Mouse (Mus musculus): ENCODE data around the gene Galntl5.
"Not testable (repeated sequence)": the region's sequence is repeated elsewhere in the genome, so short reads cannot be mapped to it uniquely, and the experiment has no call there.

Gene Galntl5

GRCm38 (mm10) chr5:25181004-25181531 lies at the start of gene Galntl5:
Galntl5 (plus strand) TSS chr5:25181460.
- DNase-seq (ENCODE audit: extremely low read depth, low read depth, low spot score) = no peak

DNA sequence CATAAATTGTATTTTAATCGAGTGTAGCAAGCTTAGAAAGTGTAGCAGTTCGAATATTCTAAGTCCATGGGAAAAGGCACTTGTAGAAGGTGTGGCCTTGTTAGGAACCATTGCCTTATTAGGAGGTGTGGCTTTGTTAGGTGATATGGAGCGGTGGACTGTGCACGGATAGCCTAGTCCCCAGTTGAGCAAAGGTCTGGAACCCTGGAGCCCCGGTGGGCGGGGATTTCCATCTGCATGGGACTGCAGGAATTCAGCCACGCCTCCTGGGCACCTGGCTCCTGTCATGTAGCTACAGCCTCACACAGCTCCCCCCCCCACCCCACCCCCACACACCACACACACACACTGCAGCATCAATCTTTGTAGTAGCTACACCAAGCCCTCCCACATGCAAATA lies 34.6 kb upstream of the Galntl5 start:
- no peak for DNase-seq (ENCODE audit: extremely low read depth, low read depth, low spot score)

DNA sequence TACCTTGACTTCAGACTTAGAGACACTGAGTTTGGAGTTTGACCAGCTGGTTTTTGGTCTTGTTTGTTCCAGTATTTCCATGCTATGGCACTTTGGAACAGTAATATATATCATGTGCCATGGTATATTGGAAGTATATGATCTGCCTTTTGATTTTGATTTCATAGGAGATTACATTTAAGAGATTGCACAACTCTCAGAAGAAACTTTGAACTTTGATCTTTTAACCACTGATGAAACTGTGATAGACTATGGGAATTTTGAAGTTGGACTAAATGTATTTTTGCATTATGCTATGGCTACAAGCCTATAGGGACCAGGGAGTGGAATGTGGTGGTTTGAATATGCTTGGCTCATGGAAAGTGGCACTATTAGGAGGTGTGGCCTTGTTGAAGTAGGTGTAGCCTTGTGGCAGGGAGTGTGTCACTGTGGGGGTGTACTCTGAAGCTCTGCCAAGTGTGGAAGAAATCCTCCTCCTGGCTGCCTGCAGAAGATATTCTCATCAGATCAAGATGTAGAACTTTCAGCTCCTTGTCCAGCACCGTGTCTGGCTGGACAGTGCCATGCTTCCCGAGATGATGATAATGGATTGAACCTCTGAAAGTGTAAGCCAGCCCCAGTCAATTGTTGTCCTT lies 31.8 kb upstream of the Galntl5 start:
- DNase-seq (ENCODE audit: extremely low read depth, low read depth, low spot score) = no peak

- DNase-seq (ENCODE audit: extremely low read depth, low read depth, low spot score) = no peak
Measured at GRCm38 (mm10) chr5:25153491-25153890, 27.8 kb upstream of the Galntl5 start.

DNA sequence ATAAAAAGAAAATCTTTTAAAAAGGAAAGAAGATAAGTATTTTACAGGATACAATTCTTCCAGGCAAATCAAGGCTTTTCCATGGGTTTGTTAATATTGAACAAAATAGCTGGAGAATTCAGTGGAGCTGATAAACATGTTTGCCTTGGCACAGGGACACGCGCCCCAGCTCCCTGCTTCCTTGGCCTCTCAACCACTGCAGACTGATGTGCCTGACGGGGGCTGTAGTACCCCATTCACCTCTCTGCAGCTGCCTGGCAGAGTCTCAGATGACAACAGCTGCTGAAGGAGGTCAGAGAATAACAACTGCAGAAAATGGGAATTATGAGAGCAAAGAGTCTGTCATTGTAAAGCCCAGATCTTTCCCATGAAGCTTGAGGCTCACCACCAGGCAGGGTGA lies 27.3 kb upstream of the Galntl5 start:
- DNase-seq (ENCODE audit: extremely low read depth, low read depth, low spot score) = no peak

GRCm38 (mm10) chr5:25154823-25155222 lies 26.4 kb upstream of the Galntl5 start:
- DNase-seq (ENCODE audit: extremely low read depth, low read depth, low spot score) = no peak

DNA sequence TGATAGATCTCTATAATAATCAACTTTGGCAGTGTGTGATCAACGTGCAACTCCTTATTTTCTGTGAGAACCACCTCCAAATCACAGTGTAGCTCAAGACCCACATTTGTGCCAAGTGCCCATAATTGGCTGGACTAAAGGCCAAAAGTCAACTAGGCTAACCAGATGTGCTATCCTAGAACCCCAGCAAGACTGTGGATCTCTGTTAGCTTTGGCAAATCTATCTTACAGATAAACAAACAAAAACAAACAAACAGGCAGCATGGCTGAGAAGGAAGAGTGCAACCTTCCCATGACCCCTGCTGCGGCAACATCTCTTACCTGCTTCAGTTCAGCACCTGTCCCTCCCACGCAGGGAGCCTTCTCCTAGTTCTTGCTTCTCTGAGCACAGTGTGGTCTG lies 25.9 kb upstream of the Galntl5 start:
- DNase-seq (ENCODE audit: extremely low read depth, low read depth, low spot score) = no peak

GRCm38 (mm10) chr5:25157136-25157535 lies 24.1 kb upstream of the Galntl5 start:
- DNase-seq (ENCODE audit: extremely low read depth, low read depth, low spot score) = no peak

- peak; percentile 71 for DNase-seq (ENCODE audit: extremely low read depth, low read depth, low spot score)
Measured at GRCm38 (mm10) chr5:25160515-25160914, 20.7 kb upstream of the Galntl5 start.

- DNase-seq (ENCODE audit: extremely low read depth, low read depth, low spot score) = no peak
Measured at GRCm38 (mm10) chr5:25162981-25163380, 18.3 kb upstream of the Galntl5 start.

GRCm38 (mm10) chr5:25163938-25164337 lies 17.3 kb upstream of the Galntl5 start:
- no peak for DNase-seq (ENCODE audit: extremely low read depth, low read depth, low spot score)

GRCm38 (mm10) chr5:25164341-25164740 lies 16.9 kb upstream of the Galntl5 start:
- no peak for DNase-seq (ENCODE audit: extremely low read depth, low read depth, low spot score)

DNA sequence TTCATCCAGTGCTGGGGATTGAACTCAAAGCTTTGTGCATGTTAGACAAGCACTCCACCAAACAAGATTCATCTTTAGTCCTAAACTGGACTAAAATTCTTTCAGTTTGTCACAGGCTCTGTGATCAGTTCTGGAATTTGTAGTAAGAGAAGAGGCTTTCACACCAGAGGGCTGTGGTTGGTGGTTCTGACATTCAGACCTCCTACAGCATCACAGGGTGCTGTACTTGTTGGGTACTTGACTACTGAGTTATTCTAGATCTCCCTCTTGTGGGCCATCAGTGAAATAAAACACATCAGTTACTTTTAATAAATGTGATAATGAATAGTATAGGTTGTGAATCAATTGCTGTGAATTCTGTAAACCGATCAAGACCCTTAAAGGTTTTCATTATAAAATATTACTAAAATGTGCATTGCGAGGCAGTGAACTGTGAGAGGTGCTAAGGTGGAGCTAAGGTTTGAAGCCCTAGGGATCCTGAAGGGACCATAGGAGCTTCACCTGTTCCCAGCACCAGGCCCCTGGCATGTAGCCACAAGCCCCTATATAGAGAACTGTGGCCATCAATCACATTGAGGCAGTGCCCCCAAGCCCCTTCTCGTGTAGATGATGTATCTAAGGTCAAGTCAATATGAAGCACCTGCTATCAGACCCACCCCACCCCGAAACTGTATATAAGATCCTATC lies 16.0 kb upstream of the Galntl5 start:
- DNase-seq (ENCODE audit: extremely low read depth, low read depth, low spot score) = no peak

DNA sequence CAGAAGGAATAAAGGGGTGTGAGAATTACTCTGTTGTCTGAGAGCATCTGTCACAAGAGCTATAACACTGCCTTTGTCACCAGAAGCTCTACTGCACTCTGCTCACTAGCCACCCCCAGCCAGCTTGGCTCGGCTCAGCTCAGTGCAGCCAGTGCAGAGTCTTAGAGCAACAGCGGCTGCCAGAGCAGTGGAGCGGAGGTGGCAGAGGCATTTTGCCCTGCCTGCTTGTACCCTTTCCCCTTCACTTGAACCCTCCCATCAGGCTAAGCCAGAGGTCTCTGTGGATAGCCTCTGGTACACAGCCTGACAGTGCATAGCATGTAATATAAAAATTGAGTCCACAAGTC lies 15.5 kb upstream of the Galntl5 start:
- DNase-seq (ENCODE audit: extremely low read depth, low read depth, low spot score) = no peak

GRCm38 (mm10) chr5:25166665-25167064 lies 14.6 kb upstream of the Galntl5 start:
- no peak for DNase-seq (ENCODE audit: extremely low read depth, low read depth, low spot score)

DNA sequence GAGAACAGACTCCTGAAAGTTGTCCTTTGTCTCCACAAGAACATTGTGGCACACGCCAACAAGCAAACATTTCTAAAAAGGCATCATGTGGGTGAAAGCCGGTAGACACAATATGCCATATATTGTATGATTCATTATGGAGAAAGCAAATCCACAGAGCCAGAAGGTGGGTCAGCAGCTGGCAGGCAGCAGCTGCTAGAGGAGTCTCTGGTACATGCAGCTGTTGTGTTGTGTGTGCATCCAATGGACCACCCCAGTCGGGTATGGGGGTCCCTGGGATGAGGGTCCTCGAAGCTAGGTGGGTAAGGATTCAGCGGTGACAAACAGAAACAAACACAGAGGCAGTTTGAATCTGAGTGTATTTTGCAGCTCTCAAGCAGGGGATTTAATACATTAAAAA lies 3.3 kb upstream of the Galntl5 start:
- not testable (repeated sequence) for DNase-seq (ENCODE audit: extremely low read depth, low read depth, low spot score)

GRCm38 (mm10) chr5:25178543-25178942 lies 2.7 kb upstream of the Galntl5 start:
- DNase-seq (ENCODE audit: extremely low read depth, low read depth, low spot score) = not testable (repeated sequence)

- no peak for DNase-seq (ENCODE audit: extremely low read depth, low read depth, low spot score)
Measured at GRCm38 (mm10) chr5:25179284-25179683, 2.0 kb upstream of the Galntl5 start.

DNA sequence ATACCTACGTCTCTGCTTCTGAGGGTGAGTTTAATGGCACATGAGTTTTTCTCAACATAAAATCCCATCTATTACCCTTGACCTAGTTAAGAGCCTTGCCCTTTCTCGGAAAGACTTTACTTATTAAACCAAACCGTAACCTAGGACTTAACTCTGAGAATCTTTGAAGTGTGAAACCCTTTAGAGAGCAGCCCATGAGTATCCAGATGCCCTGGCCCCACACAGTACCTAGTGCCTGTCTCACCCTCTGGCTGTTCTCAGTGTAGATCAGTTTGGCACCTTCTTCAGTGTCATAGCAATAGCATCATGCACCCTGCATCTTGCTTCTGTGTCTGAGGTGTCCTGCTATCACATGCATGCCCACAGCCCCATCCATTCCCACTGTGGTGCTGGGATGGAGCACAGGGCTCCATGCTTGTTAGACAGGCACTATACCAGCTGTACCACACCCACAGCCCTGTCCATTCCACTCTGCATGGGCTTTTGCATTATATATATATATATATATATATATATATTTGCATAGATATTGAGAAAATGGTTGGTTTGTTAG lies 1.2 kb upstream of the Galntl5 start:
- no peak for DNase-seq (ENCODE audit: extremely low read depth, low read depth, low spot score)

GRCm38 (mm10) chr5:25183595-25183994 lies 2.3 kb downstream of the Galntl5 start:
- DNase-seq (ENCODE audit: extremely low read depth, low read depth, low spot score) = no peak

DNA sequence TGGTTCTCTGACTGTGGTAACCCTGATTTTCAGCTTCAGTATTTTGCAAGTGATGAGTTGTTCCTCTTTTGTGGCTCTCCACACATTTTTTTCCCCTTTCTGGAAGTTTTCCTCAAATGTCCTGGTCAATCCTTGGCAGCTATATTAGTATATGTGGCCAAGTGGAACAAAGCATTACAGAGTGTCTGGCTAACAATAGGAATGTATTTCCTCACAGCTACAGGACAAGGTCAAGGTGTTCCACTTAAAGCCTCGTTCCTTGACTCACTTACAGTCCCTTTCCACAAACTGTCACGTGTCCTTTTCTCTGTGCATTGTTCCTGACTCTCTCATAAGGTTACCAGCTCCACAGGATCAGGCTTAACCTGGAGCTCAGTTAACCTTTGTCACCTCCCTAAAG lies 3.3 kb downstream of the Galntl5 start:
- peak; percentile 21 for DNase-seq (ENCODE audit: extremely low read depth, low read depth, low spot score)

GRCm38 (mm10) chr5:25187727-25188126 lies 6.5 kb downstream of the Galntl5 start:
- DNase-seq (ENCODE audit: extremely low read depth, low read depth, low spot score) = no peak

All from fat pad, adult 2 months (tissue).